Mouse (Mus musculus) midbrain, embryonic 13.5 days (tissue): Measurements from ENCODE around the gene Dock11. TPM values are rescaled to one million over a fixed set of nuclear protein-coding genes. Genes with fewer than 3 reads are reported as not detected.
A peak's percentile ranks its signal among the peaks of the same experiment; 100 is the strongest.

Source experiments
- ATAC-seq: fragments of 200-750 bp; cut with Nextera tagmentation; 2 replicates; pipeline ENCODE4 v1.8.0; 2017; ENCODE audit warnings: mild to moderate bottlenecking, moderate TSS enrichment, moderate library complexity
- H3K27ac ChIP-seq: fragments of 300-500 bp; sonication (generic); 2 replicates; pipeline ENCODE4 v1.5.1; 2015; ENCODE audit warnings: inconsistent platforms, mild to moderate bottlenecking, moderate library complexity
- H3K27me3 ChIP-seq: fragments of 300-500 bp; sonication (generic); 2 replicates; pipeline ENCODE4 v1.6.1; 2015; ENCODE audit warnings: mild to moderate bottlenecking, inconsistent platforms
- H3K36me3 ChIP-seq: fragments of 300-500 bp; sonication (generic); 2 replicates; pipeline ENCODE4 v1.6.1; 2015; ENCODE audit warnings: mild to moderate bottlenecking, inconsistent platforms
- H3K4me1 ChIP-seq: fragments of 300-500 bp; sonication (generic); replicated peaks from 2 replicates; pipeline ENCODE4 v1.6.1; 2015; ENCODE audit warnings: inconsistent platforms
- H3K4me2 ChIP-seq: fragments of 300-500 bp; sonication (generic); replicated peaks from 2 replicates; pipeline ENCODE4 v1.6.1; 2015; ENCODE audit warnings: moderate library complexity, mild to moderate bottlenecking, inconsistent platforms
- H3K4me3 ChIP-seq: fragments of 300-500 bp; sonication (generic); replicated peaks from 2 replicates; pipeline ENCODE4 v1.5.1; 2015; ENCODE audit warnings: mild to moderate bottlenecking, inconsistent platforms
- H3K9ac ChIP-seq: fragments of 300-500 bp; sonication (generic); replicated peaks from 2 replicates; pipeline ENCODE4 v1.6.1; 2015; ENCODE audit warnings: mild to moderate bottlenecking, inconsistent platforms
- H3K9me3 ChIP-seq: fragments of 300-500 bp; sonication (generic); 2 replicates; pipeline ENCODE4 v1.6.1; 2016; ENCODE audit warnings: mild to moderate bottlenecking, inconsistent platforms
- WGBS: fragments of 180-500 bp; shearing (Covaris S2); methylation state at CpG from one replicate; pipeline ENCODE4 v1.1.7; 2015; 5-methylcytosine and 5-hydroxymethylcytosine counted together
- polyA plus RNA-seq: library from polyadenylated mRNA; unstranded; fragments of >200 nt; fragmentation: Nextera tagmentation; extraction: Ambion mirVana; gene quantifications from 2 replicates; pipeline ENCODE4 v1.2.1, GENCODE M21; 2015

Gene Dock11
- polyA plus RNA-seq, 1 experiment from 2014 or later: 16.1 TPM

DNA sequence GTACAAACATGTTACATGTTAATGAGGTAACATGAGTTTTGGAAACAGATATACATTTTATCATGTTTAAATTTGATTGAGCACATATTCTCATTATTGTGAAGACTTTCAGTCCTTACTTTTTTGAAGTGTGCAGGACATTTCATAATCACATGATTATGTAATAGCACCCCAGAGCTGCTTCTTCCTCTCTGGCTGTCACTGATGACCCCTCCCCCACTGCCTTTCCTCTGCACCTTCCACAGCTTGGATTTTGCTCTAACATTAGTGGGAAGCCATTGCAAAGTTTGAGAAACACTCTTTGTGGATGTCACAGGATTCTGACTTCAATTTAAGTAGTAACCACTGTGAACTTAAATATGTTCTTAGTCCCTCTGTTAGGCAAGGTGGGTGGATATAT, 67.6 kb downstream of the Dock11 start:
- Histone ChIP-seq H3K27ac (no peak overlapping the region), H3K4me2 (no peak overlapping the region), H3K27me3 (no peaks in the 10 kb centered on the region), H3K9me3 (no peaks in the 10 kb centered on the region), H3K36me3 (0 out of 2 replicates have a peak, but pooled peaks cover 4% of the 10 kb centered on the region), H3K9ac (no peak overlapping the region), H3K4me1 (no peaks in the 10 kb centered on the region), H3K4me3 (no peak overlapping the region)
- ATAC-seq: no peak

DNA sequence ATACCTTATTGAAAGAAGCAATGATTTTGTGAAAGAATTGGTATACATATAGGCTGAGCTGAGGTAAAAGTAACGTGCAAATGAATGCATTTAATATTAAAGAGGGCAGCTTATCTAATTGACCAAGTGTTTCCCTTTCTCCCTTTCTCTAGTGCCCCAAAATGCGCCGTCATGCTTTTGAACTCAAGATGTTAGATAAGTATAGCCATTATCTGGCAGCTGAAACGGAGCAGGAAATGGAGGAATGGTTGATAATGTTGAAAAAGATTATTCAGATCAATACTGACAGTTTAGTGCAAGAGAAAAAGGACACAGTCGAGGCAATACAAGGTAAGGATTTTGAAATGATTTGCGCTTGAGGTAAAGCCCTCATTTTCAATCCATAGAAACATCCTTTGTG, 74.5 kb downstream of the Dock11 start:
- no peaks in the 10 kb centered on the region for H3K27me3 ChIP-seq
- H3K27ac ChIP-seq: no peak overlapping the region
- ATAC-seq: no peak
- no peak overlapping the region for H3K9ac ChIP-seq
- no peaks in the 10 kb centered on the region for H3K36me3 ChIP-seq
- no peaks in the 10 kb centered on the region for H3K9me3 ChIP-seq
- no peak overlapping the region for H3K4me2 ChIP-seq
- 67% methylated on average over 6 of the region's 6 CpGs for WGBS
- H3K4me3 ChIP-seq: no peak overlapping the region
- no peaks in the 10 kb centered on the region for H3K4me1 ChIP-seq

DNA sequence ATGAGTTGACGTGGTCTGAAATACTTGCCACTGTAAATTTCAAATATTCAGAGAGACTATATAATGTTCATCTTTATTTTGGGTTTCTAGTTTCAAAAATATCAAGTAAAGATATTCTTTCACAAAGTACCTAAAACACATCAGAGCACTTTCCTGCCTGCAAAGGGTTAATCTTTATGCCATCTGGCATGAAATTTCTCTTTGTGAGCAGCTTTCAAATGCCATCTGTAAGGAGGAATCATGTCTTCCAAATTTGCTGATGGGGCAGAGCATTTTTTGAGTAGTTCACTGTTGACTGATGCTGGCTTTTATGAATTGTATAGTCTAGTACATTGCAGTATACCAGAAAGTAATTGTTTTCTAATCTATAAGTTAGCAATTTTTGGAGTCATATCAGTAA, 80.6 kb downstream of the Dock11 start:
- ATAC-seq: no peak
- no peak overlapping the region for H3K4me2 ChIP-seq
- 92% methylated on average over 1 of the region's 1 CpGs for WGBS

DNA sequence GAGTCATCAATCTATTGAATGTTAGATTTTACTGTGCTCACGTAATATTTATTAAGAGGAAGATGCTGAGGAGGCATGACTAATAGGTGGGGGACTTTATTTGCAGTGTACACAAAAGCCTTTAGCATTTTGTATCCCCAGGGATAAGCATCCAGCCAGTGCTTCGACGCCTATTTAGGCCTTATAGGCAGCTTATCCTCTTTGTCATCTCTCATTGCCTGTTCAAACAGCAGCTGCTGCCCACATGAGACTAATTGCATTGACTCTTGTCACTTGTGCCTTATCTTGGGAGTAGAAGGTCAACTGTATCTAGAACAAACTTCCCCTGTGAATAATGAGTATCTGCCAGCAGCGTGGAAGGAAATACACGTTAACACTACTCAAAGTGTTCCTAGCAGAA, 88.0 kb downstream of the Dock11 start:
- no peaks in the 10 kb centered on the region for H3K27me3 ChIP-seq
- H3K4me3 ChIP-seq: no peak overlapping the region
- H3K36me3 ChIP-seq: no peaks in the 10 kb centered on the region
- 0 out of 2 replicates have a peak, but pooled peaks cover 3% of the 10 kb centered on the region for H3K4me1 ChIP-seq
- H3K27ac ChIP-seq: no peak overlapping the region
- WGBS: 48% methylated on average over 5 of the region's 5 CpGs
- H3K9ac ChIP-seq: no peak overlapping the region
- H3K4me2 ChIP-seq: no peak overlapping the region
- ATAC-seq: no peak
- H3K9me3 ChIP-seq: no peaks in the 10 kb centered on the region

More for the DNA sequence above, 80.6 kb downstream of the Dock11 start:
- no peaks in the 10 kb centered on the region for H3K9me3 ChIP-seq
- no peaks in the 10 kb centered on the region for H3K27me3 ChIP-seq
- no peaks in the 10 kb centered on the region for H3K4me1 ChIP-seq
- H3K27ac ChIP-seq: no peak overlapping the region
- no peak overlapping the region for H3K4me3 ChIP-seq
- no peak overlapping the region for H3K9ac ChIP-seq
- no peaks in the 10 kb centered on the region for H3K36me3 ChIP-seq

DNA sequence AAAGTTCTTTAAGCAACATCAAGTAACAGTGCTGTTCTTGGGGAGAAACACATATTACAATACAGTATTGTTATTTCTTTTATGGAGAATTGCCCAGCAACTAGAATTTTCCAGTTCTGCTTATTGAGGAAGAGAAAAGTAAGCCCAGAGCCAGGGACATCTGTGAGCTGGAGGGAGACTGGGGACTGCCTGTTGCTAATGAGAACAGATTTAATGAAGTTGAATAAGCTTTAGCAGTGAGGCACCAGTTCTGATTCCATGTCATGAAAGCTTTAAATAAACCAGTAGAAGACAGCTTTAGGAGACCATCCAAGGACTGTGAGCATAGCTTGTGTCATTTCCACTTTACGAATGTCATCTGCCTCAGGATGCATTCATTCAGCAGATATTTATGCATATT, 99.3 kb downstream of the Dock11 start:
- WGBS: 85% methylated on average over 1 of the region's 1 CpGs
- H3K4me3 ChIP-seq: no peak overlapping the region
- H3K27ac ChIP-seq: no peak overlapping the region
- no peaks in the 10 kb centered on the region for H3K4me1 ChIP-seq
- no peak for ATAC-seq
- no peaks in the 10 kb centered on the region for H3K9me3 ChIP-seq
- H3K4me2 ChIP-seq: no peak overlapping the region
- H3K36me3 ChIP-seq: no peaks in the 10 kb centered on the region
- H3K9ac ChIP-seq: no peak overlapping the region
- no peaks in the 10 kb centered on the region for H3K27me3 ChIP-seq

DNA sequence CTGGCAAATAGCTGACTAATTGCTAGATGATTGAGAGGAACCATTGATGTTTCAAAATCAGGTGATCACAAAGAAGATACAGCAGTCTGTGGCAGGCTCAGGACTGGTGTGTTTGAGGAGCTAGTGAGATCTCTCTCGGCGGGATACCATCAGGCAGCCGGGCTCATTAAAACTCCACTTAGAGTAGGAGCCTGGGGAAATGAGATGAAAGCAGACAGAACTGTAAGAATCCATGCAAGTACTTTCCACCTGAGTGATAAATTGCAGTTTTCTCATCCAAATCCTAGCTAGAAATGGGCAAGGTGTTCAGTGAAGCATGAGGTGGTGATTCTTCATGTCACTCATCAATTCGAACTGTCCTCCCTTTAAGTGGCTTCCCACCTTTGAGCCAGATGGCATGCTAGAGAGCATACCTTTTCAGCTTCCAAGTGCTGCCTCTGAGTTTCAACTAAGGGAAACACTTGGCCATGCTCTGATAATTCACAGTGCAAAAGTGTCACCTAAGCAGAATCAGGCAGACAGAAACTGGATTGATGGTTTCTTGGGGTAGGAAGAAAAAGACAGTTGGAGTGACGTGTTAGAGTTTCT, 102.0 kb downstream of the Dock11 start:
- H3K9me3 ChIP-seq: no peaks in the 10 kb centered on the region
- WGBS: 75% methylated on average over 5 of the region's 5 CpGs
- no peaks in the 10 kb centered on the region for H3K36me3 ChIP-seq
- no peak overlapping the region for H3K4me3 ChIP-seq
- no peak overlapping the region for H3K9ac ChIP-seq
- ATAC-seq: 0 out of 2 replicates have a peak, but pooled peaks have one; percentile 40
- no peaks in the 10 kb centered on the region for H3K27me3 ChIP-seq
- H3K4me1 ChIP-seq: no peaks in the 10 kb centered on the region
- H3K4me2 ChIP-seq: no peak overlapping the region
- H3K27ac ChIP-seq: no peak overlapping the region

DNA sequence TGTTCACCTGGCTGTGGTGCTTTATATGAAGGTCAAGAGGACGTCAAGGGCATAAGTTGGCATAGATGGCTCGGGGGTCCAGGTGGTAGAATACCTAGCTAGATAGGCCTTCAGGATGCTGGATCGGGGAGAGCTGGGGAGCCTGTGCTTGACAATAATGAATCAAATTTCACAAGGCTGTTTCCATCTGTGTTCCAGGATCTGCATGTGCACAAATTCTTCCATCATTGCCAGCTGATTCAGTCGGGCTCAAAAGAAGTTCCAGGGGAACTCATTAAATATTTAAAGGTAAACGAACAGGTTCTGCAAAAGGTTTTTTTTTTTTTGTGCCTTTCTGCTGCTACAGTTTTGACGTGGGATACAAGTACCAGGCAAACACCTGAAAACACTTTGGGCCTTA, 105.6 kb downstream of the Dock11 start:
- 85% methylated on average over 6 of the region's 6 CpGs for WGBS

DNA sequence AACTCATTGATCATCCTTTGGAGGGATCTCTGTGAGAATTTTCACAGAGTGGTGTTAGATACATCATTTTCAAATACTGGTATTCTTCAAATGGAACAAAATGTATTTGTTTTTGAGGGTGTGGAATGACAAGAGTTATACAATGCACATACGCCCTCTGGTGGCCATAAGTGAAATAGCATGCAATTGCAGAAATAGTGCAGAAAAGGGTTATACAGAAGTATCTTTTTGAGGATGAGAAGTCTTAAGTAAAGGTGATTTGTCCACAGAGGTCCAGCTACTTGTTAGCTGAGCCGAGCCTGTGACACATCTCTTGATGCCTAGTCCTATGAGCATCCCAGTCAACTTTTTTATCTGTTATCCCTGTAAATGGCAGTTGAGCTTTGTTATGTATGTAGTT, 108.4 kb downstream of the Dock11 start:
- H3K36me3 ChIP-seq: no peaks in the 10 kb centered on the region
- no peak overlapping the region for H3K4me2 ChIP-seq
- no peak overlapping the region for H3K9ac ChIP-seq
- H3K4me1 ChIP-seq: peaks cover 10% of the 10 kb centered on the region
- no peak overlapping the region for H3K4me3 ChIP-seq
- H3K27me3 ChIP-seq: no peaks in the 10 kb centered on the region
- WGBS: 22% methylated on average over 2 of the region's 2 CpGs
- ATAC-seq: no peak
- no peak overlapping the region for H3K27ac ChIP-seq
- no peaks in the 10 kb centered on the region for H3K9me3 ChIP-seq

More for the DNA sequence above, 105.6 kb downstream of the Dock11 start:
- H3K4me2 ChIP-seq: no peak overlapping the region
- no peaks in the 10 kb centered on the region for H3K9me3 ChIP-seq
- peaks cover 10% of the 10 kb centered on the region for H3K4me1 ChIP-seq
- H3K4me3 ChIP-seq: no peak overlapping the region
- H3K36me3 ChIP-seq: no peaks in the 10 kb centered on the region
- no peak for ATAC-seq
- H3K27me3 ChIP-seq: no peaks in the 10 kb centered on the region
- no peak overlapping the region for H3K9ac ChIP-seq
- H3K27ac ChIP-seq: no peak overlapping the region

DNA sequence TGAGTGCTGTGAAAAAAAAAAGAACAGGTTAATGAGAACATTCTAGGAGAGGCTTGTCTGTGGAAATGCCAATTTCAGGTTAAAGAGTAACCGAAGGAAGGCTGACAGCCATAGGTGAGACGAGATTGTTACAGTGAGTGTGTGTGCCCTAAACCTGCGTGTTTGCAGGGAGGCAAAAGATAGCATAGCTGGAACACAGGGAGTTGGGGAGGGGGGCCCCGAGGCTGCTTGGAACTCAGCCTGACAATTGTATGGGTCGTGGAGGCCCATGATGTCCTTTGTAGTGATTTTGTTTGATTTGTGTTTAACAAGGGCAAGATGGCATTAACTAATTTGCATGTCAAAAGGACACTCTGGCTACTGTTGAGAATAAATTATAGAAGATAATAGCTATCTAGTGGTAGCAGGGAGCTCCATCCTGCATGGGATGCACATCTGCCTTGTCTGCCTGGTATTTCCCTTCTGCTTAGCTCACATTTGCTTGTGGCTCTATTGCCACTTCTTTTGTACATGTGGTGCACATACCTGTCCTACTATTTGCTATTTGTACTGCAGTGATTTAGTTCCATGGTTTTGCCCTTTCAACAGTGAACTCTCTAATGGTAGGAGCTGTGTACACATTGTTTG, 109.3 kb downstream of the Dock11 start:
- ATAC-seq: peak; percentile 75
- Histone ChIP-seq H3K4me1 (peaks cover 10% of the 10 kb centered on the region), H3K27me3 (no peaks in the 10 kb centered on the region), H3K9ac (no peak overlapping the region), H3K27ac (no peak overlapping the region), H3K4me3 (no peak overlapping the region), H3K9me3 (no peaks in the 10 kb centered on the region), H3K36me3 (no peaks in the 10 kb centered on the region), H3K4me2 (no peak overlapping the region)
- 36% methylated on average over 5 of the region's 5 CpGs for WGBS

DNA sequence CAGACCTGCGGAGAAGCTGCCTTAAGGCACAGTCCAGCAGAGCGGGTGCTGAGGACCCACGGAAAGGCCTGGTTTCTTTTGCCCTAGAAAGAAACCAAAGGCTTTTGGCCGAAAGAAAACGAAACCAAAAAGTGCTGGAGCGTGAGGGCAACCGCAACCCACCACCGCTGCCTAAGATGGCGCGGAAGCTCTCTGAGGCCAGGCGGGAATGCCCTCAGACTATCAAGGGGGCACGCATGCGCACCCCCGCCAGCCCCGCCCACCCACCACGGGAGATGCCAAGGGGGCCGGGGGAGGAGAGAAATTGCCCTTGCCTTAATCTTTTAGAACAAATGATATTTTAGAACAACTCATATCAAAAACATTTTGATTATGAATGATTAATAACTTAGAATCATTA, 137.0 kb downstream of the Dock11 start:
- H3K4me1 ChIP-seq: no peaks in the 10 kb centered on the region
- H3K4me2 ChIP-seq: no peak overlapping the region
- no peak overlapping the region for H3K27ac ChIP-seq
- no peak for ATAC-seq
- H3K9me3 ChIP-seq: peaks cover 2% of the 10 kb centered on the region; the same call in 1 of the 2 replicates
- H3K9ac ChIP-seq: no peak overlapping the region
- no peak overlapping the region for H3K4me3 ChIP-seq
- H3K27me3 ChIP-seq: no peaks in the 10 kb centered on the region
- peaks cover 9% of the 10 kb centered on the region for H3K36me3 ChIP-seq
- 76% methylated on average over 17 of the region's 17 CpGs for WGBS

DNA sequence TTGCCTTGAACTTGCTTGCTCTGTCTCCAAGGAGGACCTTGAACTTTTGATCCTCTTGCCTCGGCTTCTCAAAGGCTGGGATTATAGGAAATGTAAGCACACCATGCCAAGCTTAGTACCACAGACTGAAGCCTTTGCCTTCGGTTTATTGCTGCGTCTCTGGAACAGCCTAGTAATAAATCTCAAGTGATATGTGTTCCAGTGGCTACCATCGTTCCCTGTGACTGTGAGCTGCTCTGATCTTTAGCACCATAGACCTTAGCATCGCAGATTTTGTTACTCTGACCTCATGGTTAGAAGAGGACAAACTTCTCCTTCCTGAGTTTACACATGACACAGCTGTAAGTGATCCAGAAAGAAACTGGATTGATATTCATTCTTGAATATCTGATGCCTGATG, 142.5 kb downstream of the Dock11 start:
- Histone ChIP-seq H3K27me3 (no peaks in the 10 kb centered on the region), H3K36me3 (peaks cover 11% of the 10 kb centered on the region), H3K4me2 (no peak overlapping the region), H3K9me3 (no peaks in the 10 kb centered on the region), H3K4me1 (no peaks in the 10 kb centered on the region), H3K9ac (no peak overlapping the region), H3K4me3 (no peak overlapping the region), H3K27ac (no peak overlapping the region)
- 85% methylated on average over 5 of the region's 5 CpGs for WGBS
- ATAC-seq: no peak

DNA sequence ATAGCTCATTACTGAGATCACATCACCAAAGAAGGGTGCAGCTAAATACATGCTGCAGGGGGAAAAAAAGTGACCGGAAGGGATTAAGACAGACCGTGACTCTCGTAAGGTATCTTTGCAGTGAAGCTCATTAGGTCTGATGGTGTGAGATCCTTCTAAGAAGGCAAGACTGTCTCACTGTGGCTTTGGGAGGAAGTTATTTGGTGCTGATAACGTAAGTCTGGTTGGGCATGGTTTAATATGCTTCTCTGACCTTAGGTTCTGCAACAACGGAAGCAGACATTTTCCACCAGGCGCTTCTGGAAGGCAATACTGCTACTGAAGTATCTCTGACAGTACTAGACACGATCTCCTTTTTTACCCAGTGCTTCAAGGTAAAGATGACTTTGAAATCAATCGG, 145.4 kb downstream of the Dock11 start:
- Histone ChIP-seq H3K9ac (no peak overlapping the region), H3K4me2 (no peak overlapping the region), H3K4me1 (no peaks in the 10 kb centered on the region), H3K9me3 (no peaks in the 10 kb centered on the region), H3K4me3 (no peak overlapping the region), H3K36me3 (peaks cover 22% of the 10 kb centered on the region), H3K27ac (no peak overlapping the region), H3K27me3 (no peaks in the 10 kb centered on the region)
- 88% methylated on average over 8 of the region's 8 CpGs for WGBS
- no peak for ATAC-seq

DNA sequence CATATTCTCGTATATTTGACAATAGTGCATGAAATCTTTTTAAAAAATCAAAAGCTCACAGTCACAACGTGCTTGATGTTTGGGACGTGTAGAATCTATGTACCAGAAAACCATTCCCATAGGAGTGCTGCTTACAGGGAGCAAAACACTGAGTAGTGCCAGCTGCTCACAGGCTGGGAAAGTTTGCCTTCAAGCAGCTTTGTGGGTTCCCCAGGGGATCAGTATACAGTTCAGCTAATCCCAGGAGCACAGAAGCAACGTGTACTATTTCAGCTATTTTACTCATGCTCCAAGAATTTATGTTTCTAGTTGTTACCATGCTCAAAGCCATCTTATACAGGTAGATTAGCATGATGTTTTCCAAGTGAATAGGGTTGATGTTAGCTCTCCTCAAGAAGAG, 157.1 kb downstream of the Dock11 start:
- no peak for ATAC-seq
- Histone ChIP-seq H3K9me3 (no peaks in the 10 kb centered on the region), H3K4me1 (no peaks in the 10 kb centered on the region), H3K27me3 (no peaks in the 10 kb centered on the region), H3K27ac (no peak overlapping the region), H3K36me3 (peaks cover 7% of the 10 kb centered on the region; the same call in 1 of the 2 replicates), H3K9ac (no peak overlapping the region), H3K4me2 (no peak overlapping the region), H3K4me3 (no peak overlapping the region)
- 46% methylated on average over 4 of the region's 4 CpGs for WGBS
